Mouse (Mus musculus) cortical plate, adult 2 months (tissue): ENCODE data around the gene Bbs9.

Experiments
- CTCF ChIP-seq: fragments of 200-500 bp; IDR thresholded peaks from 2 replicates; pipeline ENCODE4 v1.5.1; 2011; ENCODE audit warnings: mild to moderate bottlenecking, control low read depth, low read length; ENCODE audit not compliant: insufficient read depth; ENCODE audit errors: extremely low read depth
- POLR2A ChIP-seq: fragments of 200-500 bp; IDR thresholded peaks from 2 replicates; pipeline ENCODE4 v1.6.1; 2011; ENCODE audit warnings: mild to moderate bottlenecking, low read length, control low read depth; ENCODE audit not compliant: insufficient read depth; ENCODE audit errors: extremely low read depth

DNA sequence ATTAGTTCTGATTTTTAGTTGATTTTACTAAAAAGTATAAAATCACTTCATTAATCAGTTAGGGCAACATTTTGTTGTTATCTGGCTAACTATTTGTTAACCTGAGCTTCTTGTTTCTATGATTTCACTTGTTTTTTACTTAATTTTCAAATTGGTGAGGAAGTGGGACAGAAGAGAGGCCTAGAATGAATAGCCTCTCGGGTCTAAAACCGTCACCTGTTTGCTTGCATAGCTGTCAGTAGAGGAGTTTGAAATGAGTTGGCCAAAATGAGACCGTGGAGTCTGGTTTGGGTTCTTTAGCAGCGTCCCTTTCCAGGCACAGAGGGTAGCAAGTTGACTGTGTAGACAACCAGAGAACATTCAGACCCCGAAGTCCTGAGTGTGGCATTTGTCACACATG, 291.6 kb downstream of the Bbs9 start:
- TF ChIP-seq CTCF = no peak
- TF ChIP-seq POLR2A = no peak
